Mouse (Mus musculus): ENCODE results near the gene Cyp2d9.
"Not testable (repeated sequence)": the region's sequence is repeated elsewhere in the genome, so short reads cannot be mapped to it uniquely, and the experiment has no call there.

GRCm38 (mm10) chr15:82393922-82394321 is 39.3 kb upstream of the Cyp2d9 start, which contains the start of gene Cyp2d11:
- TF ChIP-seq EP300 (IDR thresholded peaks at IDR 0.05; ENCODE audit: low read depth in 1 of 2, low read length in 2 of 2); ZMIZ1 (IDR thresholded peaks at IDR 0.05; ENCODE audit: low read depth, low read length); POLR2A (IDR thresholded peaks at IDR 0.05; ENCODE audit: control insufficient read depth in 1 of 2, insufficient read depth in 1 of 2, low read depth in 1 of 2, low read length in 2 of 2, poor library complexity in 1 of 2); POLR2AphosphoS5 (IDR thresholded peaks at IDR 0.05; ENCODE audit: borderline replicate concordance, low read depth, low read length); ZKSCAN1 (IDR thresholded peaks at IDR 0.05; ENCODE audit: low read depth, low read length); CTCF (IDR thresholded peaks at IDR 0.05 in 2 of 3, conservative IDR thresholded peaks at IDR 0.05 in 1 of 3; ENCODE audit: control insufficient read depth in 1 of 3, insufficient read depth in 1 of 3, low read depth in 2 of 3, low read length in 3 of 3, poor library complexity in 1 of 3, severe bottlenecking in 1 of 3); GATA1 (IDR thresholded peaks at IDR 0.05; ENCODE audit: low read depth, low read length); USF1 (IDR thresholded peaks at IDR 0.05; ENCODE audit: low read depth, low read length); MAFK (IDR thresholded peaks at IDR 0.05; ENCODE audit: borderline replicate concordance, low read depth, low read length): not testable (repeated sequence)
